8 mouse cellular contexts compared by ENCODE assay signal in the genomic region with DNA sequence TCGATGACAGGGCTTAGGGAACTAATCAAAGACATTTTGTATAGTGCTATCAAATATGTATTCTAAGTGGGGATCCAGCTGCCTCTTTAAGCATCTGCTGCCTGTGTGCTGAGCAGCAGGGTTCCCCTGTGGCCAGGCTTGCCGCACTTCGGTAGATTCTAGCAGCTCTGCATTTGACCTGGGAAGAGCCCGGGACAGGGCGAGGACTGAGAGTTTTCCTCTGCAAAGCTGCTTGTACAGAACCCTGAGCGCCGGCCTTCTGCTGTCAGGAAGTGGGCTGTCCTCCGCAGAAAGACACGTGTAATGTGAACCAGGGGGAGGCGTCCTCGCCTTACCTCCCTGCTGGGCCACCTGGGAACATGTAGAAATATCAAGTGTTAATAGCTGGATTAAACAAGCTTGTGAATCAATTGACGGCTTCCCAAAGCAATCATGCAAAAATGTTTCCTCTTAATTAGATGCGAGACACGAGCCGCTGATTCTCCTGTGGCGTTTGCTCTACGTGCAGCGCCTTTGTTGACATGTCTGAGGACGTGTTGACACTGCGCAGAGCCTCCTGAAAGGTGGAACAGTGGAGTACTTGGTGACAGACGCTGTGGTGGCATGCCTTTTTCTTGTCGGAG.
DNase-seq lines count a peak whose midpoint lies in the region; ATAC-seq and TF ChIP-seq lines count a peak whose summit lies in the region.

No protein-coding gene starts in this region.

- H3K4me2 ChIP-seq in kidney, postnatal 0 days (ENCODE audit: low read length), result peak overlapping the region; percentile 30

- 18% methylated on average over 22 of the region's 22 CpGs for WGBS in kidney, postnatal 0 days
- 56% methylated on average over 22 of the region's 22 CpGs for WGBS in limb, embryonic 10.5 days

- TF ChIP-seq CTCF in kidney, postnatal 0 days (IDR thresholded peaks at IDR 0.05; ENCODE audit: low read depth), result no peak

- H3K4me3 ChIP-seq in kidney, postnatal 0 days (replicated peaks; ENCODE audit: low read depth, low read length), result no peak overlapping the region
- H3K4me3 ChIP-seq in limb, embryonic 10.5 days, result peak overlapping the region; percentile 20; the same call in 1 of the 2 replicates

- H3K9ac ChIP-seq in kidney, postnatal 0 days (ENCODE audit: low read depth, low read length), result no peak overlapping the region

- H3K9me3 ChIP-seq in kidney, postnatal 0 days (replicated peaks; ENCODE audit: low read length), result no peaks in the 10 kb centered on the region
- H3K9me3 ChIP-seq in limb, embryonic 10.5 days (replicated peaks), result no peaks in the 10 kb centered on the region

- H3K27me3 ChIP-seq in kidney, postnatal 0 days (ENCODE audit: insufficient read depth, low read length), result no peaks in the 10 kb centered on the region
- H3K27me3 ChIP-seq in limb, embryonic 10.5 days (ENCODE audit: low read depth, poor library complexity, severe bottlenecking), result no peaks in the 10 kb centered on the region

- peaks cover 6% of the 10 kb centered on the region; the same call in 1 of the 2 replicates for H3K4me1 ChIP-seq in kidney, postnatal 0 days (replicated peaks; ENCODE audit: insufficient read depth, low read length)
- peaks cover 14% of the 10 kb centered on the region for H3K4me1 ChIP-seq in limb, embryonic 10.5 days

- peak; percentile 77 for DNase-seq in kidney, postnatal 0 days (ENCODE audit: low spot score)
- DNase-seq in kidney, adult 18-20 months, result no peak
- peak; percentile 19 for DNase-seq in forelimb bud, embryonic 11.5 days (ENCODE audit: low read depth, low spot score)
- DNase-seq in limb, embryonic 10.5 days (ENCODE audit: low spot score), result peak; percentile 45
- DNase-seq in neural tube, embryonic 10.5 days (ENCODE audit: extremely low spot score, low spot score), result peak; percentile 20
- no peak for DNase-seq in layer of hippocampus, adult 11-12 months (ENCODE audit: low spot score)
- no peak for DNase-seq in adrenal gland, postnatal 36 days

- no peak overlapping the region for H3K27ac ChIP-seq in kidney, postnatal 0 days
- H3K27ac ChIP-seq in limb, embryonic 10.5 days, result no peak overlapping the region

- ATAC-seq in kidney, postnatal 0 days (replicated peaks; ENCODE audit: low FRiP score, low read depth), result 0 out of 2 replicates have a peak, but pooled peaks have one; percentile 37
- no peak for ATAC-seq in inflammation-experienced regulatory T-cells, adult 6 months

- H3K36me3 ChIP-seq in kidney, postnatal 0 days (ENCODE audit: insufficient read depth, low read length), result no peaks in the 10 kb centered on the region
- H3K36me3 ChIP-seq in limb, embryonic 10.5 days, result no peaks in the 10 kb centered on the region

Comparison
In these comparisons a context has a peak if more than half of its experiments do, and no peak if none do; other contexts are left out.
1. DNase-seq: peak in kidney, postnatal 0 days (single experiment), forelimb bud, embryonic 11.5 days (single experiment), limb, embryonic 10.5 days (single experiment) and neural tube, embryonic 10.5 days (single experiment); none in kidney, adult 18-20 months (single experiment), layer of hippocampus, adult 11-12 months (single experiment) and adrenal gland, postnatal 36 days (0 of 2).